Mouse (Mus musculus) spleen, adult 2 months (tissue): ENCODE data around the gene Gm6793. TPM values are rescaled to one million over a fixed set of nuclear protein-coding genes. Genes with fewer than 3 reads are reported as not detected.

Source experiments
- DNase-seq, 2 experiments: peaks; one replicate each; pipeline versions ENCODE4 v3.0.0 to v3.0.0-alpha.2; 2012 to 2021; ENCODE audit warnings: low spot score in 2 of 2, low read depth in 1 of 2
- H3K27ac ChIP-seq: fragments of 200-500 bp; 2 replicates; pipeline ENCODE4 v1.5.1; 2012; ENCODE audit warnings: low read length, inconsistent platforms; ENCODE audit not compliant: insufficient read depth
- H3K27me3 ChIP-seq: fragments of 200-500 bp; 2 replicates; pipeline ENCODE4 v1.6.1; 2012; ENCODE audit warnings: mild to moderate bottlenecking, moderate library complexity, low read length, inconsistent platforms; ENCODE audit not compliant: control insufficient read depth, insufficient read depth
- H3K36me3 ChIP-seq: fragments of 200-500 bp; 2 replicates; pipeline ENCODE4 v1.6.1; 2012; ENCODE audit warnings: mild to moderate bottlenecking, low read length, inconsistent platforms; ENCODE audit not compliant: control insufficient read depth, insufficient read depth
- H3K4me1 ChIP-seq: fragments of 200-500 bp; 2 replicates; pipeline ENCODE4 v1.6.1; 2011; ENCODE audit warnings: inconsistent platforms; ENCODE audit not compliant: control insufficient read depth, insufficient read depth, insufficient read length
- H3K4me3 ChIP-seq: fragments of 200-500 bp; 2 replicates; pipeline ENCODE4 v1.5.1; 2011; ENCODE audit warnings: mild to moderate bottlenecking, inconsistent platforms; ENCODE audit not compliant: insufficient read depth, insufficient read length; ENCODE audit errors: extremely low read depth
- CTCF ChIP-seq: fragments of 200-500 bp; IDR thresholded peaks from 2 replicates; pipeline ENCODE4 v1.5.1; 2011; ENCODE audit warnings: mild to moderate bottlenecking, inconsistent platforms; ENCODE audit not compliant: insufficient read depth, insufficient read length, insufficient replicate concordance; ENCODE audit errors: extremely low read depth
- POLR2A ChIP-seq: fragments of 200-500 bp; IDR thresholded peaks from 2 replicates; pipeline ENCODE4 v1.6.1; 2011; ENCODE audit warnings: low read depth, low read length, inconsistent platforms
- WGBS: fragments of 180-500 bp; shearing (Covaris S2); methylation state at CpG from one replicate; pipeline ENCODE4 v1.1.7; 2018; 5-methylcytosine and 5-hydroxymethylcytosine counted together
- polyA plus RNA-seq: library from polyadenylated mRNA; depleted of rRNA; stranded (reverse); fragments of >200 nt; gene quantifications from 2 replicates; pipeline ENCODE4 v1.2.3, GENCODE M21; 2012

Gm6793 gene
- polyA plus RNA-seq, 1 experiment, result not detected

GRCm38 (mm10) chr8:112009558-112009957, 5.3 kb downstream of the Gm6793 start:
- H3K27me3 ChIP-seq, result no peaks in the 10 kb centered on the region
- no peak overlapping the region for H3K27ac ChIP-seq
- TF ChIP-seq POLR2A, result no peak
- no peak for TF ChIP-seq CTCF
- no peak overlapping the region for H3K4me3 ChIP-seq
- peaks cover 7% of the 10 kb centered on the region for H3K36me3 ChIP-seq
- 88% methylated on average over 7 of the region's 7 CpGs for WGBS
- DNase-seq, result no peak
- H3K4me1 ChIP-seq, result peaks cover 8% of the 10 kb centered on the region; the same call in 1 of the 2 replicates

- TF ChIP-seq POLR2A (no peak), CTCF (no peak)
- Histone ChIP-seq H3K36me3 (peaks cover 16% of the 10 kb centered on the region), H3K4me1 (peaks cover 4% of the 10 kb centered on the region; the same call in 1 of the 2 replicates), H3K4me3 (no peak overlapping the region), H3K27ac (no peak overlapping the region), H3K27me3 (no peaks in the 10 kb centered on the region)
- no peak for DNase-seq
- whole genome bisulfite sequencing, result 86% methylated on average over 2 of the region's 2 CpGs
Measured at GRCm38 (mm10) chr8:112007669-112008068, 7.2 kb downstream of the Gm6793 start.

- Histone ChIP-seq H3K4me1 (no peaks in the 10 kb centered on the region), H3K36me3 (peaks cover 35% of the 10 kb centered on the region), H3K27ac (no peak overlapping the region), H3K4me3 (no peak overlapping the region), H3K27me3 (no peaks in the 10 kb centered on the region)
- TF ChIP-seq CTCF, result no peak
- TF ChIP-seq POLR2A, result no peak
- 93% methylated on average over 6 of the region's 6 CpGs for WGBS
- no peak for DNase-seq
Measured at GRCm38 (mm10) chr8:112005601-112006000, 9.2 kb downstream of the Gm6793 start.

GRCm38 (mm10) chr8:112004754-112005153, 10.1 kb downstream of the Gm6793 start:
- no peak for DNase-seq
- peaks cover 42% of the 10 kb centered on the region for H3K36me3 ChIP-seq
- TF ChIP-seq CTCF (no peak), POLR2A (no peak)

GRCm38 (mm10) chr8:111992703-111993039, 22.2 kb downstream of the Gm6793 start:
- no peak overlapping the region for H3K4me3 ChIP-seq
- 71% methylated on average over 3 of the region's 3 CpGs for whole genome bisulfite sequencing

More at GRCm38 (mm10) chr8:112004754-112005153, 10.1 kb downstream of the Gm6793 start:
- H3K4me3 ChIP-seq, result no peak overlapping the region
- H3K27me3 ChIP-seq, result no peaks in the 10 kb centered on the region
- H3K4me1 ChIP-seq, result no peaks in the 10 kb centered on the region
- H3K27ac ChIP-seq, result no peak overlapping the region

GRCm38 (mm10) chr8:111992013-111992702, 22.7 kb downstream of the Gm6793 start, which contains the start of gene Adat1:
Gene Adat1 (minus strand): TSS chr8:111992302.
- Histone ChIP-seq H3K36me3 (peaks cover 23% of the 10 kb centered on the region), H3K4me3 (peak within 1 kb of the TSS; percentile 92), H3K27ac (no peak within 1 kb of the TSS), H3K27me3 (no peaks in the 10 kb centered on the region), H3K4me1 (no peaks in the 10 kb centered on the region)
- TF ChIP-seq POLR2A (peak; percentile 23; the same call in 1 of the 2 replicates), CTCF (no peak)
- WGBS, result 4% methylated on average over 33 of the region's 33 CpGs
- DNase-seq, result peak; percentile 73 to 89

More at GRCm38 (mm10) chr8:111992703-111993039, 22.2 kb downstream of the Gm6793 start:
- no peaks in the 10 kb centered on the region for H3K4me1 ChIP-seq
- H3K27ac ChIP-seq, result no peak overlapping the region
- DNase-seq, result no peak
- TF ChIP-seq POLR2A (no peak), CTCF (no peak)
- peaks cover 21% of the 10 kb centered on the region for H3K36me3 ChIP-seq
- no peaks in the 10 kb centered on the region for H3K27me3 ChIP-seq

GRCm38 (mm10) chr8:111991278-111991677, 23.6 kb downstream of the Gm6793 start:
- WGBS, result 64% methylated on average over 8 of the region's 8 CpGs
- no peak overlapping the region for H3K4me3 ChIP-seq
- H3K27ac ChIP-seq, result no peak overlapping the region
- no peaks in the 10 kb centered on the region for H3K4me1 ChIP-seq
- TF ChIP-seq CTCF (no peak), POLR2A (no peak)
- H3K36me3 ChIP-seq, result peaks cover 20% of the 10 kb centered on the region
- no peaks in the 10 kb centered on the region for H3K27me3 ChIP-seq
- no peak for DNase-seq
